Mouse (Mus musculus) liver, embryonic 14.5 days (tissue): ENCODE data around the gene Dlgap5.

Experiments
- CTCF ChIP-seq: IDR thresholded peaks from 2 replicates; pipeline ENCODE4 v1.5.1; 2016; ENCODE audit warnings: antibody characterized with exemption, low read depth, control low read depth
- EP300 ChIP-seq: IDR thresholded peaks from 2 replicates; pipeline ENCODE4 v1.6.1; 2016; ENCODE audit warnings: antibody characterized with exemption, low read depth

DNA sequence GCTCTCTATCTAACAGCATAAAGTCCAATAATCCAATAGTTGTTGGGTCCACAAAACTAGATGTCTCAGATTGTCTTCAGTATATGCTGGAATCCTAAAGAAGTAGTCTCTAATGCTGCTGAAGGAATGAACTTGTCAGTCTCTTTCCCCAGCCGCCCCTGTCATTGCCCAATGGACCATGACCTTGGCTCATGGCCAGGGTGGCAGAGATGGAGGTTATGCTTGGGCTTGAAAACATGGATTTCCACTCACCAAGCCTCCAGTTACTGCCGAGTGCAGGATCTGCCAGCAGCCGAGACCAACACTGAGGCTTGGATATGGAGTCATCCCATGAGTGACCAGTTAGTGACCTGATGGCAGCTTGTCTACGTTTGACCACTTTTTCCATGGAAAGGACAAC lies 41.3 kb upstream of the Dlgap5 start:
- no peak for TF ChIP-seq EP300
- no peak for TF ChIP-seq CTCF
